Mouse (Mus musculus): ENCODE data around the gene Rab25. TPM values are rescaled to one million over a fixed set of nuclear protein-coding genes. Genes with fewer than 3 reads are reported as not detected.

Rab25 gene
- total RNA-seq, 2 experiments from 2014 or later: not detected

DNA sequence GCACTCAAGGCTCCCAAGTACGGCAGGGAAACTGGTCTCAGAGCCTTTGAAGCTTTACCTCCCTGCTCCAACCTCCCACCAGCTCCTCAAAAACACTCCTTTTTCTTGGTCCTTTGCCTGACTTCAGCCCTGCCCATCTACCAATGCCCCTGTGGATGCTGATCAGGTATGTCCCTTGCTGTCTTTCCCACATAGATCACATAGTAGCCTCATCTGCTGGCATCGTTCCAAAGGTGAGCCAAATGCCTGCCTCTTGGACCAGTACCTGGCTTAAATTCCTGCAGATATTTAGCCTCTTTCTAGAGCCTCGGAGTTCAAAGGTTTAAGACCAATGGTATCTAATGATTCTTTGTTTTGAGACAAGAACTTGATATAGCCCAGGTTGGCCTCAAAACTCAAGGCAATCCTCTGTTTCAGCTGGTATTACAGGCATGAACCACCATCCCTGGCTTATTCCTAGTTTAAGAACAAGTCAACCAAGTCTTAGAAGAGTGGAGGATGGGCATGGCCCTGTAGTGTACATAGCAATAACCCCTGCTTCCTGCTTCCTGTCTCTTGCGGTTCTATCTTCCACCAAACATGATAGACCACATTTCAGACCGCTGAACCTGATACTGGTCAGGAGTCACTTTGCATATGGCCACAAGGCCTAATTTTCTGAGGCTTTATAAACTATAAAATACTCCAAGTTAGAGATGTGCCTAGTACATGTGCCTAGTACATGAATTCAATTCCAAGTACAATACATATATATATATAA is 4.3 kb downstream of the Rab25 start:
- DNase-seq (ENCODE audit: extremely low spot score in 1 of 2, low spot score in 1 of 2): no peak

DNA sequence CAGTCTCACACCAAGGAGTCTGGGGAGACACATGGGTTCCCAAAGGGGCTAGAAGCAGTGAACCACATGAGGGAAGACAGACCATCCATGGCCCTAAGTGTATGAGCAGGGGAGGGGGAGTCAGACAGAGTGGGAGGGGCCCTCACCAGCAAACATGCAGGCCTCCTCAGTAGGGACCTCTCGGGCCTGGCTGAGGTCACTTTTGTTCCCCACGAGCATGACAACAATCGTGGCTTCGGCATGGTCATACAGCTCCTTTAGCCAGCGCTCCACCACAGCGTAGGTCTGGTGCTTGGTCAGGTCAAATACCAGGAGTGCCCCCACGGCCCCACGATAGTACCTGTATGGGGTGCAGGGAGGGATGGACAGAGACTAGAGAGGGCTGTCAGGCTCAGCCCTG is 4.9 kb downstream of the Rab25 start:
- no peak for DNase-seq (ENCODE audit: extremely low spot score in 1 of 2, low spot score in 1 of 2)

DNA sequence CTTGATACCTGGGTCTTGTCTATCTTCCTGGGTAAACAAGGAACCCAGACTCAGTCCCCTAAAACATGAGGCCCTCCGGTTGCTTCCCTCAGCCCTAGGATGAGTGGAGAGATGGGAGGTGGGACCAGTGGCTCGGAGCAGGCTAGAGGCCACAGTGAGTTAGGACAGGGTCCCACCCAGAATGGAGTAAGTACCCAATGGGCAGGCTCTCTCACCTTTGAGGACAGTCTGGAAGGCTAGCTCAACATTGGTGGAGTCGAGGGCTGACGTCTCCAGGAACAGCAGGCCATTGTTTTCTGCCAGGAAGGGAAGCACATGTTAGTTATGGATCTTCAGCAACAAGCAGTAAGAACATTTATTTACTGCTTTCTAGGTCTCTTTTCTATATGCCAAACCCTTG is 5.6 kb downstream of the Rab25 start:
- no peak for DNase-seq (ENCODE audit: extremely low spot score in 1 of 2, low spot score in 1 of 2)

DNA sequence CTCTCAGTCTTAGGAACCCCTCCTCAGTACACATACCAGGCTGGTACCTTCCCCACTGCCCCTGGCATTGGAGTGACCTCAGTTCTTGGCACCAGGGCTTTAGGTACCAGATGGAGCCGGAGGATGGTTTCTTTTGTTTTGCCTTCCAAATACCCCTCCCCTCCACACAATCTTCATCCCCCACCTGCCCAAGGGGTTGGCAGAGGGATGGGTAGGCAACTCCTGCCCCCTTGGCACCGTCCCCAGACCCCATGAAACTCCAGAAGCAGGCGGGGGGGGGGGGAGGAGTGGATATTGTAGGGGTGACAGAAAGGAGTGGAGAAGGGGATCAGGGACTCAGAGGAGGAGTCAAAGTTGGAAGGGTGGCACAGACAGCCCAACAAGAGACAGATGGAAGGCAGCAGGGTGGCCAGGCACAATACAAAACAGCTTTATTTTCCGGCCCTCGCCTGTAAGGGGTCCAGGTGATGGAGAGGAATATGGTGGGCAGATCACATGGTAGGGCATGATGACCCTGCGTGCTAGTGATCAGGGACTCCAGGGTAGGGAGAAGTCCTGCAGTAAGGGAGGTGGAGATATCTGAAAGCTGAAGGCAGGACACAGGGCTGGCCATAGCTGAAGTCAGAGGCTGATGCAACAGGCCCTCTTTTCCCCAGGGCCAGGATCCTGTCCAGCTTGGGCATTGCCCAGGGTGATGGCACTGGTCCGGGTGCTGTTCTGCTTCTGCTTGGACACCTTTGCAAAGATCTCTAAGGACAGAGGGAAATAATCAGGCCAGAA is 6.3 kb downstream of the Rab25 start:
- DNase-seq (ENCODE audit: extremely low spot score in 1 of 2, low spot score in 1 of 2): no peak

DNA sequence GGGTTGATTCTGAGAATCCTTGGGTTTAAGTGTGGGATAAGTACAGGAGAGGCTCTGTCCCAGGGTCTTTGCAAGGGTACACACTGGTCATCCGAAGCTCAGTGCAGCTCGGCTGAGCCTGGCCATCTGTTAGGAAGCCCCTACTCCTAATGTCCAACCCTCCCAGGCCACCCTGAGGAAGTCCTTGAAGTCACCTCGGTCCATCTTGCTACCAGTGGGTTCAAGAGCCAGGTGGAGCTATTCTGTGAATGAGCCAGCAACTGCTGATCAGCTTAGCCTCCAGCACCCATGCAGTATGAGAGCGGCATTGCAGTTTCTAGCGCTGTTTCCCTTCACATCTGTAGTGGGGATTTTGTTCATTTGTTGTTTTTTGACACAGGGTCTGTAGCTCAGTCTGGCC is 8.0 kb downstream of the Rab25 start:
- no peak for DNase-seq (ENCODE audit: extremely low spot score in 1 of 2, low spot score in 1 of 2)

DNA sequence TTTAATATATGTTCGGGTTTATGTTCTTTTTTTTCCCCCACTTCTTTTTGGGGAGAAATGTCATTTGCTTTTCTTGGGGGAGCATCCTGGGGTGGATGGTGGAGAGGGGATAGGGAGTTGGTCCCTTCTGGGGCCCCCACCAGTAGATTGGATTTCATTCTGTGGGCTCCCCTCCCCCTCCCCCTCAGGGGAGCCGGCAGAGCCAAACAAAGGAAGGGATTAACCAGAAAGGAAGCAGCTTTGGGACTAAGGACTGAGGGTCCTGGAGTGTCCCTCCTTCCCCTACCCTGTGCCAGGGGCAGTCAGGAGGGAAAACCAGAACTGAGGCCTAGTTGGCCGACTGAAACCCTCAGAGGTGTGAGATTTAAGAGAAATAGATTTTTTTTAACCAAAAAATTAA is 8.7 kb downstream of the Rab25 start:
- DNase-seq (ENCODE audit: extremely low spot score in 1 of 2, low spot score in 1 of 2): no peak

DNA sequence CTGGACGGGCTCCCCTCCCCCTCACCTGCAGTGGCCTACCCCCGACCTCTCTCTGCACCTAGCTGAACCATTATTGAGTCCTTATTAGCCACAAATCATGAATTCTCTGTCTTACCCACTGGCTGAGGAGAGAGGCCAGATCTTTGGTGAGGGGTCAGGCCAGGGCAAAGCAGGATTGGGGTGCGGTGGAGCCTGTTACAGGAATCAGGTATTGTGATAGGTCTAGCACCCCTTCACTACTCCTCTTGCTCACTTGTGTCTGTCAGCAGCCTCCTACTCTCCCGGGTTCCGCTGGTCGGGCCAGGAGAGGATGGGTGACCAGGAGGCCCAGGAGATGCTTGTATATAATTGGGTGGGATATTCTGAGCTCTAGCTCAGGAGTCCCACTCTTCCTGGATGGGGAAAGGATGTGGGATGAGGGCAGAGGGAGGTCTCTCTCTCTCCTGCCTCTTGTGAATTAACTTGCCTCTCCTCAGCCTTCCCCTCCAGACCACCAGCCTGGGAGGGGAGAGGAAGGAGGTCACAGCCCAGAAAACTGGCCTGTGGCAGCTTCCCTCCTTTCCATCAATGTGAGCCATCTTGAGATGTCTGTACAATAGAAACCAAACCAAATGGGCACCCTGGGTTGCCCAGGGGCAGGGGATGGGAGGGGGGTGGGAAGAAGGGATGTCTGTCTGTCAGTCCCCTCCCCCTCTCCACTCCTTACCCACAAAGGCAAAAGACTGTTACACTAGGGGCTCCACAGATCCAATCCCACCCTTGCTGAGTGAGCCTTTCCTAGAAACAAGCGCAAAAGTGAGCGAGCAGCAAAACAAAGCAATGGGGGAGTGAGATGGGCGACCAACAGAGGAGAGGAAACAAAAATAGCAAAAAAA is 9.6 kb downstream of the Rab25 start:
- no peak for DNase-seq (ENCODE audit: extremely low spot score in 1 of 2, low spot score in 1 of 2)

DNA sequence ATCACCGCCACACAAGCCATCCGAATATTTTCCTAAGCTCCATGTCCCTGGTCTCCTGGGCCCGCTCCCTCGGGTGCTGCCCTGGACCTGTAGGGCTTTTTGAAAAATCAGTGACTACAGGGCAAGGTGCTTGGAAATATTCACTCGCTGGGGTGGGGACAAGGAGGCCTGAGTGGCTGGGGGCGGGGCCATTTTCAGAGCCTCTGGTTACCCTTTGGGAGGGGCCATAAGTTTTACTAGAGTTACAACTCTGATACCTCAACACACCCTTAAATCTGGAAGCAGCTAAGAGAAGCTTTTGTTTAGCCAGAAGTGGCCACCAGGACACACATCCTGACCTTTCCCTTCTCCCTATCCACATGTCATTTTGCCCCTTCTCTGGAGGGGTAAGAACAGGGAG is 11.0 kb downstream of the Rab25 start:
- no peak for DNase-seq (ENCODE audit: extremely low spot score in 1 of 2, low spot score in 1 of 2)

DNA sequence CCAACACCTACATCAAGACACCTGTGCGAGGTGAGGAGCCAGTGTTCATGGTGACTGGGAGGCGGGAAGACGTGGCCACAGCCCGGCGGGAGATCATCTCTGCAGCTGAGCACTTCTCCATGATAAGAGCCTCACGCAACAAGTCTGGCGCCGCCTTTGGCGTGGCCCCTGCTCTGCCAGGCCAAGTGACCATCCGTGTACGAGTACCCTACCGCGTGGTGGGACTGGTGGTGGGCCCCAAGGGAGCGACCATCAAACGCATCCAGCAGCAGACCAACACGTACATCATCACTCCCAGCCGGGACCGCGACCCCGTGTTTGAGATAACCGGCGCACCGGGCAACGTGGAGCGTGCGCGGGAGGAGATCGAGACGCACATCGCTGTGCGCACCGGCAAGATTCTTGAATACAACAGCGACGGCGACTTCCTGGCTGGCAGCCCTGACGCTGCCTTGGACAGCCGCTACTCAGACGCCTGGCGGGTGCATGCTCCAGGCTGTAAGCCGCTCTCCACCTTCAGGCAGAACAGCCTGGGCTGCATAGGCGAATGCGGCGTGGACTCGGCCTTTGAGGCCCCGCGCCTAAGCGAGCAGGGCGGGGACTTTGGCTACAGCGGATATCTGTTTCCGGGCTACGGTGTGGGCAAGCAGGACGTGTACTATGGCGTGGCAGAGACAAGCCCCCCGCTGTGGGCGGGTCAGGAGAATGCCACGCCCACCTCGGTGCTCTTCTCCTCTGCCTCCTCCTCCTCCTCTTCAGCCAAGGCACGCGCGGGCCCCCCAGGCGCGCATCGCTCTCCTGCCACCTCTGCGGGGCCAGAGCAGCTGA is 11.8 kb downstream of the Rab25 start:
- DNase-seq (ENCODE audit: extremely low spot score in 1 of 2, low spot score in 1 of 2): peak; percentile 48 to 49

DNA sequence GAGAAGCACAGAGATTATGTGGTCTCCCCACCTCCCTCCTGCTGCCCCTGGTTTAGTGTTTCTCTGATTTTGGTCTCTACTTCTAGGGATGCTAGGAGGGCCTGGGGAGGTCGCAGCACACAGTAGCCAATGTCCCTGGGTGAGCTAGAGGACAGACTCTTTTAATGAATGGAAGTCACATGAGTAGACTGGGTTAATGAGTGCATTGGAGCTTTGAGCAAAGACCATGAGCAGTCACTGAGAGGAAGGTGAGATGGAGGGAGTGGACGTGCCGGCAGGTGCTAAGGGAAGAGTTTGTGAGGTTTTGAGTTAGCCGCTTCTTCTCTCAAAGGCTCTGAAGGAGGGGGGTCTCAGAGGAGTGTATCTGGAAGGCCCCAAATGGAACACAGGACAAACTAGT is 12.6 kb downstream of the Rab25 start:
- DNase-seq (ENCODE audit: extremely low spot score in 1 of 2, low spot score in 1 of 2): no peak

DNA sequence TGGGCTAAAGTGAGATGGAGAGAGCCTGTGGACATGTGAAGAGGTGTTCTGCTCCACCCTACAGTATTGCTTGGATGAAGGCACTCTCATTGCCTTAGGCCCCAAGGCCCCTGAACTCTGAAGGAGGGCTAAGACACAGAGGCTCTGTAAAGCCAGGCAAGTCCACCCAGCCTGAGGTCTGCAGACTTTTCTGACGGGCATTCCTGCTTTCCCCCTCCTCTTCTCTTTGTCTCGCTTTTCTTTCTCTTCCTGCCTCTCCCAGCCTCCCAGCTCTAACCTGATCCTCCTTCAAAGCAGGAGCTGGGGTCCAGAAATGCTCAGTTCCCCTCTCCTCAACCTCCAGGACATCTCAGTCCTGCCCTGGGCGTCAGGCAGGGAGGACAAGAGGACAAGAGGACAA is 13.1 kb downstream of the Rab25 start:
- DNase-seq (ENCODE audit: extremely low spot score in 1 of 2, low spot score in 1 of 2): no peak

DNA sequence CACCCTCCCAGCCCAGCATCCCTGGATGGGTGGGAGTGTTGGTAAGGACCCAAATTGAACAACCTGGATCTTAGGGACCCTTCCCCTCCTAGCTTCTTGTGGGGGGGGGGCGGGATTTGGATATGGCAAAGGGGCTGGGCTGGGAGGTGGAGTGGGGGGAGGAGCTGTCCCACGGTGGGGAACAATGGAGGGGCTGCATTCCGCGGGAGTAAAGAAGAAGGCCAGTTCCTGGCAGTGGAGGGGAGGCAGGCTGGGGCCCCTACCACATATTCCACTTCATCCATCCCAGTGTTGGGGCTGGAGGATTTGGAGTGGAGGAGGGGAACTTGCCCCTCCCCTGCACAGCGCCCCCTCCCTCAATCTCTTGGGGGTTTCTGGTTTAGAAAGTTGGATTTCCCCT is 14.4 kb downstream of the Rab25 start:
- no peak for DNase-seq (ENCODE audit: extremely low spot score in 1 of 2, low spot score in 1 of 2)

DNA sequence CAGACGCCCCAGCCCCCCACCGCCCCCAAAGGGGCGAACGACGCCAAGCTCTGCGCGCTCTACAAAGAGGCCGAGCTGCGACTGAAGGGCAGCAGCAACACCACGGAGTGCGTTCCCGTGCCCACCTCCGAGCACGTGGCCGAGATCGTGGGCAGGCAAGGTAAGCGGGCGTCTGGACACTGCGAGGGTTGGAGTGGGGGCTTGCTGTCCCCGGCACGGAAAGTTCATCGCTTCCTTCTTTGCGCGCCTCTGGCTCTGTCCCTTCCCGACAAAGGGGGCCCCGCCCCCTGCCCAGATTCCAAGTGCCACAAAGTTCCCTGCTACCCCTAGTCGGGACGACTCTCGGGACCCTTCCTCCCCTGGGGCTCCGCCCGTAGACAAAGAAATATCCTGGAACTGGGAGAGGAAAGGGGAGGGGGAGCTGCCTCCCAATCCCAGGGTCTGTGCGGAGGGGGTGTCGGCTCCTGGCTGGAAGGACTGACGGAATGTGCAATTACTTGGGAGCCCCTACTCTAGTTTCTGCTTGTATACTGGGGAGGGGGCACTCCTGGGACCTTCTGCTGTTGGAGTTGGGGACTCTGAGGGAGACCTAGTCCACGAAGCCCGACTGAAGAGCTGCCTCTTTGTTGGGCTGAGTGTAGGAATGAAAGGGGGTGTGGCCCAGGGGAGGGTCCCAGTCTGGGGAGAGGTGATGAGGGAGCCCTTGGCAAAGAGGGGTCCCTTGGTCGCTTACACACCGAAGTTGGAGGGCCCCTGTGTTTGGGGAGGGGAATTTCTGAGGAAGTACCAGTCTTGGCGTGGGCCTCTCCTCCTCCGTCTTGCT is 15.2 kb downstream of the Rab25 start:
- no peak for DNase-seq (ENCODE audit: extremely low spot score in 1 of 2, low spot score in 1 of 2)

DNA sequence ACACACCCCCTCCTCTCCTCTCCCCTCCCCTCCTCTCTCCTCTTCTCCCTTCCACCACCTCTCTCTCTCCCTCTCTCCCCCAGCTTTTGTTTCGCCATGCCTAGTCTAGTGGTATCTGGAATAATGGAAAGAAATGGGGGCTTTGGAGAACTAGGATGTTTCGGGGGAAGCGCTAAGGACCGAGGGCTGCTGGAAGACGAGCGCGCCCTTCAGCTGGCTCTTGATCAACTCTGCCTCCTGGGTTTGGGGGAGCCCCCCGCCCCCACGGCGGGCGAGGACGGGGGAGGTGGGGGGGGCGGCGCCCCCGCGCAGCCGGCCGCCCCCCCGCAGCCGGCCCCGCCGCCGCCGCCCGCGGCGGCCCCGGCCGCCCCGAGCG is 15.8 kb downstream of the Rab25 start, which contains the start of gene Mex3a:
Mex3a (plus strand) TSS at position 97 of the 376 bp plus-strand sequence.
- DNase-seq (ENCODE audit: extremely low spot score in 1 of 2, low spot score in 1 of 2): no peak

DNA sequence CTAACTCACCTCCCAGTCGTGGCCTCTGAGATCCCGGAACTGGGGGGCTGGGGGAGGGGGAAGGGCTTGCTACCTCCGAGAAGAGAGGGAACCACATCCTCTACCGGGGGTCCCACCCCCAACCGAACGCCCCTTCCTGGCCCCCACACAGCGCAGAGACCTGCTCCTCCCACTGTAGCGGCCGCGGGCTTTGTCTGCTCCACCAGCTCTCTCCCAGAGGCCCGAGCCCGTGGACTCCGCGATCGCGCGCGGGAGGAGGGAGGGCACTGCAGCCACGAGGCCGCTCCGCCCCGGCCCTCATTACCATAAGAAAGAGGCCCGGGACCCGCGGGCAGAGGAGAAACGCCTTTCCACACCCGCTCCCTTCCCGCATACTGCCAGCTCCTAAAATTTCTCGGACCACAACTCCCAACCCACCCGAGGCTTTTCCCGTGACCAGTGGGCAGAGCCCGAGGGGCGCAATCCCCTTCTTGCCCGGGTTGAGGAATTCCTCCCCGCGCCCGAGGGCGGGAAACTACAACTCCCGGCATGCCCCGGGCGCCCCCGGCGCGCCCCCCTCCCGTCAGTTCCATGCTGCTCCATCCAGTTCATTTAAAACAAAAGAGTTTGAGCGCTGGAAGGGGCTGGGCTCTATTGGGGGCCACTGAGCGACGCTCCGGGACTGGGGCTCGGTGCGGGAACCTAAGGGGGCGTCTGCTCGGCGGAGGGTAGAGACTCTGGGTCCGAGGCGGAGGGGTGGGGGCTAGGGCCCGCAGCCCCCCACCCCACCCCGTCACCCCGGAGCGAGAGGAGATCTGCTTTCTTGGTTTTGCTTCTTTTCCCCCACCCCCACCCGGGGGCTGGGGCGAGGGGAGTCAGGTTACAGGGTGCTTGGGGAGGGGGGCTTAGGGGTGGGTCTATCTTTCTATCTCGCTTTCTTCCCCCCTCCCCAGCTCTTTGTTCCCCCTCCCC is 16.5 kb downstream of the Rab25 start:
- peak; percentile 76 to 88 for DNase-seq (ENCODE audit: extremely low spot score in 1 of 2, low spot score in 1 of 2)

DNA sequence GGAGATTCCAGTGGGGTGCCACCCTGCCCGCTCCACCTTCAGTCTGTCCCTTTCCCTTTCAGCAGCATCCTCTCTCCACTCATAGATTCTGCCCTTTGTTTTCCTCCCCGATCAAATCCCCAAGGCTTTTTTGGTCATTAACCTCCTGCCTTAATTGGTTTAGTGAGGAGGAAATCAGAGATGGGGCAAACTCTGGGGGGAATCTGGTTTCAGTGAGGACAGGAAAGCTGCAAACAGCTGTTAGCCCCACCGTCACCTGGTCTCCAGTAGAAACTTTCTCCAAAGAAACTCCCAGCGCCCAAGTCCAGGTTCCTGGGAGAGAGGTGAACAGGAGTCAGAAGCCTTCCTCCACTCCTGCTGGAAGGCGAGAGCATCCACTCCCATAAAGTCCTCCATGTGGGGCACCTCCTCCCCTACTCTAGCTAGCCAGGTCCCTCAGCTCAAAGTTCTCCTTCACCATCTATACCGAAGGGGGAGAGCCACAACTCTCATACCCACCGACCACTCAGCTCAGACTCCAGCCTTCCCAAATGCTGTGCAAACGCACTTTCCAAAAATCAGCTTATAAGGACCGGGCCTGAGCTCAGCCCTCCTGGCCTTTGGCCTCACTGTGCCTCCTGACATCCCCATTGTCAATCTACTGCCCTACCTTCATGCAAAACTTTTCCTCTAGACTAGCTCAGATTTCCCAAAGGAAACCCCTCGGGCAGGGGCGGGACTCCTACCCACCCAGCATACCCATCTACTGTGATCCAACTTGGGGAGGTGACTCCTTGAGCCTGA is 17.8 kb downstream of the Rab25 start:
- DNase-seq (ENCODE audit: extremely low spot score in 1 of 2, low spot score in 1 of 2): no peak

DNA sequence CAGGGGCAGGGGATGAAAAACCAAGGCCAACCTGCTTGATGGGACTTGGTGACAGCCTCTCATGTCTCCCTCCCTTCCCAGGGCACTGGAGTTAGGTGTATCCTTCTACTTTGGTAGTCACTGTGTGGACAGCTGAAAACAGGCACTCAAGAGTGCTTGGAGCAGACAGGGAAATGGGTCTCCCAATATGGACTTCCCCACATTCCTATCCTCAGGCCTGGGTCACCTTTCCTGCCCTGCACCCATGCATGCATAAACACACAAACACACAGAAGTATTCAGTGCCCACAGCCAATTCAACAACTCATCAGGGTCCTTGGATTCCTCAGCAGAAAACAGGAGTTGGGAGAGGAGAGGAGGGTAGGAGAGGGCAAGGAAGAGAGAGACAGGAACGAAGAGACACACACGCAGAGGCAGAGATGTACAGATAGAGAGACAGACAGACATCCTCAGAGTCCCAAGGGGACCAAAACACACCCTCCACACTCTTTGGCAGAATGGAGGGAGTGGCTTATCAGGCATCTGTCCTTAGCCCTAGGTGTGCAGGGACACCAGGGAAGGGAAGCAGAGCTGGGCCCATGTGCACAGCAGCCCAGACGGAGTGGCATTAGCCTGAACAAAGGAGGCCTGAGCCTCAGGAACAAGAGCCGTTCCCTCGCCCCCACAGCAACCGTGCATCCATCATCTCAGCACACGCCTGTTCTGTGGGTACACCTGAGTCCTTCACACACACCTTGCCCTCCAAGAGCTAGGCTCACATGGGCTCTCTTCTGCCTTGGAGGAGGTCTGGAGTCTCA is 18.7 kb downstream of the Rab25 start:
- no peak for DNase-seq (ENCODE audit: extremely low spot score in 1 of 2, low spot score in 1 of 2)

Data from layer of hippocampus, postnatal 25 days (tissue).